Mouse (Mus musculus) yolk sac, embryonic 10.5 days (tissue): ENCODE results near the gene Exoc4.

ENCODE experiments used
- DNase-seq: peaks from one replicate; pipeline ENCODE4 v3.0.0-alpha.2; 2017; ENCODE audit warnings: low spot score

Exoc4 gene

DNA sequence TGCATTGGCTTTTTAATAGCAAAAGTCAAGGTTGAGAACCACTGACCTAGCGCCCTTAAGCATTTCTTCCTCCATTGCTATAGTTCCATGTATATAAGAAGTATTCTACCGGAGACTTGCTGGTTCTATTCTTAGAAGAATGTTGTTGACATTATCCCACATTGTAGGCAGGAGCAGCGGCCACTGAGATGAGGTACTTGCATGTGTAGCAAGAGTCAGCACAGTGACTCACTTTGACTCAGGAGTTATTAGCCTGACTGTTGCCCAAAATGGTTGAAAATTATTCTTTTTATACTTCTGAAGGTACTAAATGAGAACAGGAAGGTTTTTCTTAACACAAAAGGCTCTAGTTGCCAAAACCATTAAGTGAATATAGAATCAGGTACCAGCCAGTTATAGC lies 620.4 kb downstream of the Exoc4 start:
- no peak for DNase-seq

DNA sequence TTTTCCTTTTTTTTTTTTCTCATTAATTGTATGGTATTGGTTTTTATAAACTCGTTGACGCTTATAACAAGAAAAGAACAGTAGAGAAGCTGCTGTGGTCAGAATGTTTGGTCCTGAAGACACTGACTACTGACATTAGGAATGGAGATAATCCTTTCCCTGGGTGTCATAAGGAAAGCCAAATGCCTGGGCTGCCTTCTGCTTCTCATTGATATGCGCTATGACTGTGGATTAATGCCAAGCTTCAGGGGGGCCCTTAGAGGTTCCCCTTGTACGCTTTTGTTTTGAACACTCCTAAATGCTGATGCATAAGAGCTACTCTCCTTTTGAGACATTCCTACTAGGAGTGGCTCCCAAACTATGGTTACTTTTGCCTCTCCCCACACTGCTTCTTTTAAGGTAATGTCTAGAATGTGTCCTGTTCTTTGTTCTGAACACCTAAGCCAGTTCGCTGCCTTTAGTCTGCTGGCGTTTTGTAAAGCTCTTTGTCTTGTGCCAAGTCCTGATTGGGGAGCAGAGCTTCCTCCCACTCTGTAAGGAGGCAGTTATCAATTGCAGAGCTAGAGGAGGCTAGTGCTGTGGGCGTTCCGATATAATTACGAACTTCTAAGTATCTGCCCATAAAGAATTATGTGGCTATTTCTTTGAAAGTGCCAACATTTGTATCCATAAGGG lies 621.7 kb downstream of the Exoc4 start:
- no peak for DNase-seq

DNA sequence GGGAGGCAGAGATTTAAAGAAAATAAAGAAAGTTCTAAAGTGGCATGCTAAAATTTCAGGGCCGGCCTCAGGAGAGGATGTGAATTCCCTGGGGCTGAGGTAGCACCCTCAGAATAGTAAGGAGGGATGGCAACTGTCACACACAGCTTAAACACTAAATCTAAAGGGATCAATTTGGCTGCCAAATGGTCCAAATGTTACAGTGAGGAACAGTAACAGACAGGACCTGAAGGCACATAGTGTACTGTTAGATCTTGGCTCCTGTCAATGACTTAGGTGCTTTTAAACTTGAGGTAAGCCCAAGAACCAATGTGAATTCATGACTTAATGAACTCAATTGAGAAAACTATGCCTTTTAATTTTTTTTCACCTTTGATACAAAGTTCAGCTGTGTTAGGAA lies 622.4 kb downstream of the Exoc4 start:
- no peak for DNase-seq

DNA sequence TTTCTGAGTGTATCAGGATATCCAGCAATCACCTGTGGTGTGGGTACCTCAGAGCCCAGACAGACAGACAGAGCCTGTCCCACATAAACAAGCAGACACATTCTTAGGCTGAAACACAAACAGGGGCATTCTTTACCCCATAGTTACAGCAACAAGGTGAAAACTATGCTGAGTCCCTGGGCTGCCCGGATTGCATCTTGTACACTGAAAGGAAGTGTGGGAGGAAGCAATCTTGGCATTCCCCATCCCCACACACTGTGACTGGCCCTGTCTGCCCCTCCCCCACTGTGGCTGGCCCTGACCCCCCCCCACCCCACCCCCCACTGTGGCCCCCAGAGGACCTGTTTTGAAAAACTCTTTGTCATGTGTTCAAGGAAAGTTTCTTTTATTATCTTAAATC lies 623.3 kb downstream of the Exoc4 start:
- no peak for DNase-seq

GRCm38 (mm10) chr6:33873000-33873399 lies 624.1 kb downstream of the Exoc4 start:
- DNase-seq, result no peak

- DNase-seq, result no peak
These were observed 625.6 kb downstream of the Exoc4 start for GRCm38 (mm10) chr6:33874291-33875014.

GRCm38 (mm10) chr6:33884141-33884683 lies 635.3 kb downstream of the Exoc4 start:
- no peak for DNase-seq

- no peak for DNase-seq
These were observed 638.1 kb downstream of the Exoc4 start for GRCm38 (mm10) chr6:33886941-33887340.

GRCm38 (mm10) chr6:33890926-33891325 lies 642.0 kb downstream of the Exoc4 start:
- DNase-seq, result no peak

GRCm38 (mm10) chr6:33892142-33892541 lies 643.3 kb downstream of the Exoc4 start:
- DNase-seq, result no peak

- no peak for DNase-seq
These were observed 651.1 kb downstream of the Exoc4 start for GRCm38 (mm10) chr6:33899973-33900372.

DNA sequence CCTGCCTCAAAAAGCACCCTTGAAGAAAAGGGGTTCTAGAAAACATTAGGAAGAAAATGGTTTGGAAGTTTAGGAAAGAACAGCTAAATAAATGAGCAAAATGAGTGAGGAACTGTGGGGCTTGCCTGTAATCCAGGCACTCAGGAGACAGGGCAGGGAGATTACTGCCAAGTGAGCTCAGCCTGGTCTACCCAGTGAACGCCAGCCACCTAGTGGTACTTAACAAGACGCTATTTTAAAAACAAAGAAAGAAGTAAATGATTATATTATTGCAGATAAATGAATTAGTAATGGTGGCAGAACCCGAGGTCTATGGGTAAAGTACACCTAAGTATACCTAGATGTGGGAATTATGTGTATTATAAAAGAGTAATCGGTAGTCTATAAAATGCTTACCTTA lies 651.7 kb downstream of the Exoc4 start:
- DNase-seq, result no peak

GRCm38 (mm10) chr6:33905099-33905498 lies 656.2 kb downstream of the Exoc4 start:
- no peak for DNase-seq

DNA sequence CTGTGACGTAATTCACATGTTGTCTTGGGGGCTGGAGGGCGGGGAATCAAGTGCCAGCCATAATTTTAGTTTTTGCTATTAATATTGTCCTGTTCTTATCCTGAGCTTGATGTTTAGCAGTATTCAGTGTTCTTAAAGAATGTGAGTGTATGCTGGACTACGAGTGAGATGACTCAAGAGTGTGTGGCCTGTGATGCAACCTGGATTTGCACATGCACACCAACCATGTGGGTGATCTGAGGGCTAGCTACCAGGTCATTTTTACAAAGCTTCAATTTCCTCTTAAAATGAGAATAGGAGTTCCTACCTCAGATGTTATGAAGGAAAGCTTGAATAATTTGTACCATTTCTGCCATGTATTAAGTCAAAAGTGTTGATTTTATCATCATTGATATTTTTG lies 661.8 kb downstream of the Exoc4 start:
- DNase-seq, result no peak

DNA sequence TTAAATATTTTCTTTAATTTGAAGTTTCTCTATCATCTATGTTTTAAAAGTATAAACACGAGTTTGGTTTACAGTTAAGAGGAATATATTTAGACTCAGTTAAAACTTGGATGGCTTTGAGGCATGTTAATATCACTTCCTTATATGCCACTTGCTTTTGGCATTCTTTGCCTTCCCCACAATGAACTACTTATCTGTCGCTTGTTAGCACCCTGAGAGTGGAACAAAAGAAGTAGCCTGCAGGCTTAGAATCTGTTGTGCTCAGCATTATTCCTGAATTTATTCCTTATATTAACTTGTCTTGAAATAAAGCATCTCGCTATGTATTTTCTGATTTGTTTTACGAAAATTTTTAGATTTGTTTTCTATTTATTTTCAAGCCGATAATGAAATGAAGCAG lies 664.2 kb downstream of the Exoc4 start:
- no peak for DNase-seq

GRCm38 (mm10) chr6:33913486-33913885 lies 664.6 kb downstream of the Exoc4 start:
- DNase-seq, result no peak

DNA sequence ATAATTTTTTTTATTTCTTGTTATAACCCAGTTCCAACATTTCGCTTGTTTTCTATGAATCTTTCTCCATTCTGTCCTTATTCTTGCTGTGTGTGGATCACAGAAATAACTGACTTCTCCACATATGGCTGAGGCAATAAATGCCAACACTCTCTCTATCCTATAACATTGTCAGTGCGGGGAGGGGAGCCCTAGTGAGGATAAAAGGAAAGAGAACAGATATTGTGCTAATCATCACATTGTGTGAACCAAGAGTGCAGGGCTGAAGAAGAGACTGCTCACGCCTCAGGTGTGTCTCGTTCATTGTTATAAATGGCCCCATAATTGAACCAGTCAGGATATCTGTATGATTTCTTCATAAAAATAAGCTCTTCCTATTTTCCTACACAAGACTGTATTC lies 665.1 kb downstream of the Exoc4 start:
- no peak for DNase-seq

DNA sequence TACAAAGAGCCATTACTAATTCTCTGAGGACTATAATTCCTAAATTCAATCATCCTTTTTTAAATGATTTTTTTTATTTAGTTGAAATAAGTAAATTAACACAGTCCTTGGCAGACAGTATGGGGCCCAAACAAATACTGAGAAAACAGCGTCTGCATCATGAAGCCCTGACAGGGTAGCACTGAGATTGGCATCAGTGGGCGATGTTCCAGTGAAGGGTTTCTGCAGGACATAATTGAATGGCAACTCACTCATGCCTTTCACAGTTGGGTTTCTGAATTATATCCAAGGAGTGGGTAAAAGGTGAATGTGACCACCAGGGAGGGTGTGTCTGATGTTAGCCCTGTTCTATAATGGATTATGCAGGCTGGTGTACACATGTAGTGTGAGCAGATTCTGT lies 674.7 kb downstream of the Exoc4 start:
- no peak for DNase-seq

DNA sequence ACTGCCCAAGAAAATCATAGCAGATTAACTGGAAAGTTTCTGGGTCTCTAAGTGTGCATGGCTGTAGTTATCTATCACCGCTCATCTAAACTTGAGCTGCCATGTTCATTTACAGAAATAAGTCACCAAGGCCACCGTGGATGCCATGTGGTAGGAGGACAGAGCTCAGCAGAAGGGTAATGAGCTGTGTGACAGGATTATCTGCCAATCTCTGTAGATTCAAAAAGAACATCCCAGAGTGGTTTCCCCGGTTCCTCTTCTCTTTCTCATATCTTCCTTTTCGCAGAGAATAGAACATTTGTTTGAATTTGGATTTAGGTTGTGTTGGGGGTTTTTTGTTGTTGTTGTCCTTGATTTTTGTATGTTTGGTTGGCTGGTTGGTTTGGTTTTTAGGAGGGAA lies 676.0 kb downstream of the Exoc4 start:
- DNase-seq, result no peak

GRCm38 (mm10) chr6:33929342-33930086 lies 680.6 kb downstream of the Exoc4 start:
- peak; percentile 66 for DNase-seq

GRCm38 (mm10) chr6:33930087-33930945 lies 681.4 kb downstream of the Exoc4 start:
- no peak for DNase-seq

GRCm38 (mm10) chr6:33937906-33938305 lies 689.0 kb downstream of the Exoc4 start:
- no peak for DNase-seq
